Mouse (Mus musculus): ENCODE data around the gene Reck. TPM values are rescaled to one million over a fixed set of nuclear protein-coding genes. Genes with fewer than 3 reads are reported as not detected.

The Reck gene
- polyA plus RNA-seq, 1 experiment from 2014 or later = 12.8 TPM

DNA sequence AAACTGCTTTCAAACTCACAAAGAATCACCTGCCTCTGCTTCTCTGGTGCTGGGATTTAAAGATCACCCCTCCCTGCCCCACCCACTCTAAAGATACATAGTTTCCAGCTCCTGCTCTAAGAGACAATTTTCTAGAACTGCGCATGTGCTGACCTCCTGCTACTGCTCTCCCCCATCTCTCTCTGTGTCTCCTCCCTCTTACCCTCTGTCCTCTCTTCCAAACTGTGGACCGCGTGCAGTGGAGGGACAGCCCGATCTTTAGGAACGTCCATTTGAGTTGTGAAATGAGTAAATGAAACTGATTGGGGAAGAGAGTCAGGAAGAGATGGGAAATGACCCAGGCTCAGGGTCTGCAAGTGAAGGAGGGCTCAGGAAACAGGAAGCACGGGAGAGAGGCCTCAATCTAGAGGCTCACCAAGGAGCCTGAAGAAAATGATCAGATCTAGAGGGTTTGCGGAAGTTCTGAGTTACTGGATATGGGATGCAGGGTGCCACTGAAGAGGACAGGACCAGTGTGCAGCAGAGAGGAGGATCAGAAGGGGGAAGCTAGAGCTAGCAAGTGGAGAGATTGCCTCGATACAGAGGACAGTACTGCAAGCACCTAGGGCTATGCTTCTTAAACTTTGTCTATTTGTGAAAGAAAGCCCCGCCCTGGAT, 84.3 kb downstream of the Reck start:
- ATAC-seq = no peak
- H3K27ac ChIP-seq (ENCODE audit: low read length) = peak overlapping the region; percentile 23; the same call in 1 of the 2 replicates
- H3K9me3 ChIP-seq (ENCODE audit: control insufficient read depth, low read length) = no peaks in the 10 kb centered on the region
- H3K4me2 ChIP-seq (ENCODE audit: low read depth, low read length) = peak overlapping the region; percentile 98
- H3K9ac ChIP-seq (ENCODE audit: low read depth, low read length) = 0 out of 2 replicates have a peak overlapping the region, but pooled peaks have one; percentile 34
- H3K4me3 ChIP-seq (ENCODE audit: low read length) = no peak overlapping the region; the same call in 1 of the 2 replicates
- H3K27me3 ChIP-seq (replicated peaks; ENCODE audit: control insufficient read depth, insufficient read depth, low read length) = no peaks in the 10 kb centered on the region
- WGBS = 57% methylated on average over 9 of the region's 9 CpGs
- H3K4me1 ChIP-seq (ENCODE audit: control insufficient read depth, insufficient read depth, low read length) = peaks cover 40% of the 10 kb centered on the region
- no peaks in the 10 kb centered on the region for H3K36me3 ChIP-seq (ENCODE audit: control insufficient read depth, insufficient read depth, low read length)

DNA sequence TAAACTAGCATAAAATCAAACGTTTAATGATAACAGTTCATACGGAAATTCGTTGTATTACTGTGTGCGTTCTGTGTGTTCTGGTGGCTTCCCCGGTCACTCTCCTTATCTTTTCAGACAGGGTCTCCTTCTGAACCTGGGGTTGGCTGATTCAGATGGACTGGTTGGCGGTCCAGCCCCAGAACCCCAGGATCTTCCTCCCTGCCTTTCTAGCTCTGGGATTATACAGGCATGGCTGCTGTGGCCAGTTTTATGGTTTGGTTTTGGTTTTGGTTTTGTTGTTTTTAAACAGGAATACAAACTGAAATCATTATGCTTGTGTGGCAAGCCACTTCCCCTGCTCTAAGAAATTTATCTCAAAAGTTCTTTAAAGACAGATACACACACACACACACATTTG, 84.9 kb downstream of the Reck start:
- ATAC-seq = no peak
- no peaks in the 10 kb centered on the region for H3K9me3 ChIP-seq (ENCODE audit: control insufficient read depth, low read length)
- H3K27me3 ChIP-seq (replicated peaks; ENCODE audit: control insufficient read depth, insufficient read depth, low read length) = no peaks in the 10 kb centered on the region
- no peak overlapping the region; the same call in 1 of the 2 replicates for H3K4me3 ChIP-seq (ENCODE audit: low read length)
- peaks cover 43% of the 10 kb centered on the region for H3K4me1 ChIP-seq (ENCODE audit: control insufficient read depth, insufficient read depth, low read length)
- H3K27ac ChIP-seq (ENCODE audit: low read length) = no peak overlapping the region
- peak overlapping the region; percentile 98; the same call in 1 of the 2 replicates for H3K4me2 ChIP-seq (ENCODE audit: low read depth, low read length)
- 56% methylated on average over 6 of the region's 6 CpGs for WGBS
- H3K9ac ChIP-seq (ENCODE audit: low read depth, low read length) = no peak overlapping the region
- H3K36me3 ChIP-seq (ENCODE audit: control insufficient read depth, insufficient read depth, low read length) = no peaks in the 10 kb centered on the region

GRCm38 (mm10) chr4:43964326-43964833, 89.0 kb downstream of the Reck start:
- H3K27ac ChIP-seq (ENCODE audit: low read length) = peak overlapping the region; percentile 42; the same call in 1 of the 2 replicates
- H3K4me1 ChIP-seq (ENCODE audit: control insufficient read depth, insufficient read depth, low read length) = peaks cover 42% of the 10 kb centered on the region
- no peaks in the 10 kb centered on the region for H3K36me3 ChIP-seq (ENCODE audit: control insufficient read depth, insufficient read depth, low read length)
- H3K4me2 ChIP-seq (ENCODE audit: low read depth, low read length) = peak overlapping the region; percentile 13; the same call in 1 of the 2 replicates
- H3K4me3 ChIP-seq (ENCODE audit: low read length) = no peak overlapping the region
- no peaks in the 10 kb centered on the region for H3K27me3 ChIP-seq (replicated peaks; ENCODE audit: control insufficient read depth, insufficient read depth, low read length)
- peak; percentile 39 for ATAC-seq
- 0 out of 2 replicates have a peak overlapping the region, but pooled peaks have one; percentile 20 for H3K9ac ChIP-seq (ENCODE audit: low read depth, low read length)
- 24% methylated on average over 2 of the region's 2 CpGs for WGBS
- H3K9me3 ChIP-seq (ENCODE audit: control insufficient read depth, low read length) = no peaks in the 10 kb centered on the region

GRCm38 (mm10) chr4:43964951-43965684, 89.8 kb downstream of the Reck start:
- H3K27me3 ChIP-seq (replicated peaks; ENCODE audit: control insufficient read depth, insufficient read depth, low read length) = no peaks in the 10 kb centered on the region
- H3K36me3 ChIP-seq (ENCODE audit: control insufficient read depth, insufficient read depth, low read length) = no peaks in the 10 kb centered on the region
- H3K4me2 ChIP-seq (ENCODE audit: low read depth, low read length) = no peak overlapping the region
- no peak overlapping the region for H3K4me3 ChIP-seq (ENCODE audit: low read length)
- H3K4me1 ChIP-seq (ENCODE audit: control insufficient read depth, insufficient read depth, low read length) = peaks cover 40% of the 10 kb centered on the region
- WGBS = 47% methylated on average over 4 of the region's 4 CpGs
- H3K9ac ChIP-seq (ENCODE audit: low read depth, low read length) = no peak overlapping the region
- peak; percentile 54 for ATAC-seq
- no peaks in the 10 kb centered on the region for H3K9me3 ChIP-seq (ENCODE audit: control insufficient read depth, low read length)
- no peak overlapping the region for H3K27ac ChIP-seq (ENCODE audit: low read length)

DNA sequence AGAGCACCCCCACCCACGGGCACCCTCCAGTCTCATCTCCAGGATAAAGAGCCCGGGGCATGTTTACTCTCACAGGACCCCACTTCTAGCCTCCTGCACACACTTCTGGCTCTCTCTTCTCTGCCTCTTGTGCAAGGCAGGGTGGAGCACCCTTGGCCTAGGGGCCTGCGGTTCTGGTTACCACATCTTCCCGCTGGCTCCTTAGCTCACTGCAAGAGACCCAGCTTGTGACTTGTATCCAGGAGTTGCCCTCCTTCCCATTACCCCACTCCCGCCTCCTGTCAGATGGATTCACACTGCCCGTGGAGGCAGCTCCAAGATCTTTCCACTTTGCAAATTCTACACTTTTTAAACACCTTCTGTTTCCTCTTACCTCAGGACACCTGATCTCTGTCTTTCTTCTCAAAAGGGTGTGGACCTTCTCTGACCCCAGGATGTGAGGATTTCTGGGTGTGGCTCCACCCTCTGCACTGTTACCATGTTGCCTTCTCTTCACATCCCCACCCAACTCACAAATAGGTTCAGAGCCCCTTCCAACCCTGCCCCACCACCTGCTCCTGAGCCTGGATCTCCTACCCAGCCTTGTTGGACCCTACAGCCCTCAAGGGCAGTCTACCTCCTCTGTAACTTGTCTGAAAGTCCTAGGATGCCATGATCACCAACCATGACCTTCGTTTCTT, 90.7 kb downstream of the Reck start:
- Histone ChIP-seq H3K4me2 (ENCODE audit: low read depth, low read length) (no peak overlapping the region), H3K36me3 (ENCODE audit: control insufficient read depth, insufficient read depth, low read length) (no peaks in the 10 kb centered on the region), H3K27me3 (replicated peaks; ENCODE audit: control insufficient read depth, insufficient read depth, low read length) (no peaks in the 10 kb centered on the region), H3K9ac (ENCODE audit: low read depth, low read length) (no peak overlapping the region), H3K27ac (ENCODE audit: low read length) (no peak overlapping the region), H3K9me3 (ENCODE audit: control insufficient read depth, low read length) (no peaks in the 10 kb centered on the region), H3K4me1 (ENCODE audit: control insufficient read depth, insufficient read depth, low read length) (peaks cover 39% of the 10 kb centered on the region), H3K4me3 (ENCODE audit: low read length) (no peak overlapping the region)
- 84% methylated on average over 7 of the region's 7 CpGs for WGBS
- no peak for ATAC-seq

DNA sequence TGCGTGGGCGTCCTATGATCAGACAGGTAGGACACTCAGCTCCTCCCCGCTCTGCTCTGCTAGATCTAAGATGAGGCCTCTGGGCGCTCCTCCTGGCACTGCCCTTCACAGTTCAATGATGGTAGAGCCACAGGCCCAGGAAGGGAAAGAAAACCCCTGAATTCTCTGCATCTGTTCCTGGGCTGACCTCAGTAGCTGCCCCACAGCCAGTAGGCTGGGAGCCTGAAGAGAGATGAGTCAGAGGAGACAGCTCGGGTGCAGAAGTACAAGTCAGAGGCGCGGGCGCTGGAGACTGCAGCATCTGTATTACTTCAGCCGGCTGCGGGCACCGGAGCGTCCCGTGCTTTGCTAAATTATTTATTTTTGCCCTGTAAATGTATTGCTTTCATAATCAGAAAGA, 93.3 kb downstream of the Reck start:
- H3K4me3 ChIP-seq (ENCODE audit: low read length) = no peak overlapping the region
- no peaks in the 10 kb centered on the region for H3K36me3 ChIP-seq (ENCODE audit: control insufficient read depth, insufficient read depth, low read length)
- H3K27me3 ChIP-seq (replicated peaks; ENCODE audit: control insufficient read depth, insufficient read depth, low read length) = no peaks in the 10 kb centered on the region
- peaks cover 54% of the 10 kb centered on the region for H3K4me1 ChIP-seq (ENCODE audit: control insufficient read depth, insufficient read depth, low read length)
- H3K9ac ChIP-seq (ENCODE audit: low read depth, low read length) = peak overlapping the region; percentile 43; the same call in 1 of the 2 replicates
- H3K27ac ChIP-seq (ENCODE audit: low read length) = peak overlapping the region; percentile 63
- H3K4me2 ChIP-seq (ENCODE audit: low read depth, low read length) = no peak overlapping the region
- no peaks in the 10 kb centered on the region for H3K9me3 ChIP-seq (ENCODE audit: control insufficient read depth, low read length)
- no peak for ATAC-seq
- WGBS = 47% methylated on average over 13 of the region's 13 CpGs

DNA sequence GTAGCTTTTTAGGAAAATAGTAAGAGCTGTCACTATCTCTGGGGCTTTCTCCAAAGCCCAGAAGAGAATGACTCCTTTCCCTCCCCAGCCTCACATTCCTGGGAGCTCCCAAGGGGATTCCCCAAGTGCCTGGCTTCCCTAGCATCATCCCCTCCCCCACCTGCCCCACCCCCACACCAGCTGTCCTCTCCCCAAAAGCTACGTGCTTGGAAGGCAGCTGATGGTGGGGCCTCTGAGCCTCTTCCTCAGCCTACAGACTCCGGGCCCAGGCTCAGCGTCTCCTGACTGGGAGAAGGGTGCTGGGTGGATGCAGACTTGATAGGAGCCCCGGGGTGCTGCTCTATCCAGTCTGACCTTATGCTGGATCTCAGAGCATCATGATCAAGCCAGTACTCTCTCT, 94.0 kb downstream of the Reck start:
- WGBS = 38% methylated on average over 4 of the region's 4 CpGs
- H3K9ac ChIP-seq (ENCODE audit: low read depth, low read length) = no peak overlapping the region
- no peak for ATAC-seq
- peaks cover 48% of the 10 kb centered on the region for H3K4me1 ChIP-seq (ENCODE audit: control insufficient read depth, insufficient read depth, low read length)
- peak overlapping the region; percentile 59 for H3K27ac ChIP-seq (ENCODE audit: low read length)
- H3K36me3 ChIP-seq (ENCODE audit: control insufficient read depth, insufficient read depth, low read length) = no peaks in the 10 kb centered on the region
- no peaks in the 10 kb centered on the region for H3K9me3 ChIP-seq (ENCODE audit: control insufficient read depth, low read length)
- no peak overlapping the region for H3K4me3 ChIP-seq (ENCODE audit: low read length)
- H3K27me3 ChIP-seq (replicated peaks; ENCODE audit: control insufficient read depth, insufficient read depth, low read length) = no peaks in the 10 kb centered on the region
- no peak overlapping the region for H3K4me2 ChIP-seq (ENCODE audit: low read depth, low read length)

DNA sequence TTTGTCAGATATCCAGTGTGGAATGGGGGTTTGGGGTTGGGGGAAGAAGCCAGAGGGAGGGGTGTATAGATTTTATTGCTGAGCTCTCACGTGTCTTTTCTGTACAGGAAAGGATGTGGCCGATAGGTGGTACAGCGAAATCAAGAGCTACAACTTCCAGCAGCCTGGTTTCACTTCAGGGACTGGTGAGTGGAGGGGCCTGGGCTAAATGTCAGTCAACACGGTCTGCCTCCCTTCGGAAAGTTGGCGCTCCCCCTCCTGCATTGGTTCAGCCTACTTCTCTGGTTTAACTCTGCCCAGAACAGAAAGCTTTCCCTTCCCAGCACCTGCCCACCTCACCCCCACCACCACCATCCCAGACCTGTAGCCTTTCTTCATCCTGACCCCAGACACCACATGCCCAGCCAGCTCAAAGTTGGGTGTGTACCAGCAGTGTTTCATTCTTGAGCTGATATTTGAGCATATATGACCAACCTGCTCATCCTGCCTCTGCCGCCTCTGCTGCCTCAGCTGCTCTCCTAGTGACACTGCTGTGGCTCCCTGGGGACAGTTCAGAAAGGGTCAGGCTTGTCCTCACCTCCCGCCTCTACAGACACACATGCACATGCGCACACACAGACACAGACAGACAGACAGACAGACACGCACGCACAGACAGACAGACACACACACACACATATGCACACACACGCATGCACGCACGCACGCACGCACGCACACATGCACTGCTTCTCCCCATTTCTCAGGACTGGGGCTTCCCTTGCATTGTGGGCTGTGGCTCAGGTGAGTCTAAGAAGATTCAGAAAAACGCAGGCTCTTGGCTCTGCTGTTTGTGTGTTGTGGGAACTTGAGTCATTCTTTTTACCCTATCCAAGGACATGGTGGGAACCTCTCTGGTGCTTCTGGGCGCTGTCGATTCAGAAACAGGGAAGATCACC, 95.3 kb downstream of the Reck start:
- H3K9me3 ChIP-seq (ENCODE audit: control insufficient read depth, low read length) = no peaks in the 10 kb centered on the region
- no peak overlapping the region for H3K4me2 ChIP-seq (ENCODE audit: low read depth, low read length)
- ATAC-seq = no peak
- no peak overlapping the region for H3K27ac ChIP-seq (ENCODE audit: low read length)
- H3K36me3 ChIP-seq (ENCODE audit: control insufficient read depth, insufficient read depth, low read length) = no peaks in the 10 kb centered on the region
- no peak overlapping the region for H3K9ac ChIP-seq (ENCODE audit: low read depth, low read length)
- peaks cover 39% of the 10 kb centered on the region for H3K4me1 ChIP-seq (ENCODE audit: control insufficient read depth, insufficient read depth, low read length)
- 92% methylated on average over 20 of the region's 20 CpGs for WGBS
- no peaks in the 10 kb centered on the region for H3K27me3 ChIP-seq (replicated peaks; ENCODE audit: control insufficient read depth, insufficient read depth, low read length)
- H3K4me3 ChIP-seq (ENCODE audit: low read length) = no peak overlapping the region
